Mouse (Mus musculus) liver, embryonic 15.5 days (tissue): ENCODE data around the gene Agap1. TPM values are rescaled to one million over a fixed set of nuclear protein-coding genes. Genes with fewer than 3 reads are reported as not detected.
A peak's percentile ranks its signal among the peaks of the same experiment; 100 is the strongest.

Experiments used
- ATAC-seq: fragments of 200-750 bp; cut with Nextera tagmentation; 2 replicates; pipeline ENCODE4 v1.8.0; 2017; ENCODE audit warnings: moderate number of reproducible peaks, mild to moderate bottlenecking, moderate library complexity; ENCODE audit not compliant: insufficient read depth
- H3K27ac ChIP-seq: fragments of 300-500 bp; sonication (generic); replicated peaks from 2 replicates; pipeline ENCODE4 v1.5.1; 2015; ENCODE audit warnings: mild to moderate bottlenecking, inconsistent platforms
- H3K27me3 ChIP-seq: fragments of 300-500 bp; sonication (generic); 2 replicates; pipeline ENCODE4 v1.6.1; 2015; ENCODE audit warnings: mild to moderate bottlenecking, inconsistent platforms
- H3K36me3 ChIP-seq: fragments of 300-500 bp; sonication (generic); replicated peaks from 2 replicates; pipeline ENCODE4 v1.6.1; 2015; ENCODE audit warnings: moderate library complexity, mild to moderate bottlenecking, inconsistent platforms
- H3K4me1 ChIP-seq: fragments of 300-500 bp; sonication (generic); replicated peaks from 2 replicates; pipeline ENCODE4 v1.6.1; 2015; ENCODE audit warnings: inconsistent platforms
- H3K4me2 ChIP-seq: fragments of 300-500 bp; sonication (generic); 2 replicates; pipeline ENCODE4 v1.6.1; 2015; ENCODE audit warnings: moderate library complexity, mild to moderate bottlenecking, inconsistent platforms
- H3K4me3 ChIP-seq: fragments of 300-500 bp; sonication (generic); replicated peaks from 2 replicates; pipeline ENCODE4 v1.5.1; 2015; ENCODE audit warnings: mild to moderate bottlenecking, inconsistent platforms
- H3K9ac ChIP-seq: fragments of 300-500 bp; sonication (generic); 2 replicates; pipeline ENCODE4 v1.6.1; 2015; ENCODE audit warnings: moderate library complexity, mild to moderate bottlenecking, inconsistent platforms
- H3K9me3 ChIP-seq: fragments of 300-500 bp; sonication (generic); replicated peaks from 2 replicates; pipeline ENCODE4 v1.6.1; 2016; ENCODE audit warnings: inconsistent platforms
- WGBS: fragments of 180-500 bp; shearing (Covaris S2); methylation state at CpG from one replicate; pipeline ENCODE4 v1.1.7; 2015; ENCODE audit warnings: mixed read lengths; ENCODE audit not compliant: insufficient replicate concordance; 5-methylcytosine and 5-hydroxymethylcytosine counted together
- polyA plus RNA-seq: library from polyadenylated mRNA; unstranded; fragments of >200 nt; fragmentation: Nextera tagmentation; extraction: Ambion mirVana; gene quantifications from 2 replicates; pipeline ENCODE4 v1.2.1, GENCODE M21; 2015

Agap1 gene
- polyA plus RNA-seq, 1 experiment from 2014 or later: 1.3 TPM

DNA sequence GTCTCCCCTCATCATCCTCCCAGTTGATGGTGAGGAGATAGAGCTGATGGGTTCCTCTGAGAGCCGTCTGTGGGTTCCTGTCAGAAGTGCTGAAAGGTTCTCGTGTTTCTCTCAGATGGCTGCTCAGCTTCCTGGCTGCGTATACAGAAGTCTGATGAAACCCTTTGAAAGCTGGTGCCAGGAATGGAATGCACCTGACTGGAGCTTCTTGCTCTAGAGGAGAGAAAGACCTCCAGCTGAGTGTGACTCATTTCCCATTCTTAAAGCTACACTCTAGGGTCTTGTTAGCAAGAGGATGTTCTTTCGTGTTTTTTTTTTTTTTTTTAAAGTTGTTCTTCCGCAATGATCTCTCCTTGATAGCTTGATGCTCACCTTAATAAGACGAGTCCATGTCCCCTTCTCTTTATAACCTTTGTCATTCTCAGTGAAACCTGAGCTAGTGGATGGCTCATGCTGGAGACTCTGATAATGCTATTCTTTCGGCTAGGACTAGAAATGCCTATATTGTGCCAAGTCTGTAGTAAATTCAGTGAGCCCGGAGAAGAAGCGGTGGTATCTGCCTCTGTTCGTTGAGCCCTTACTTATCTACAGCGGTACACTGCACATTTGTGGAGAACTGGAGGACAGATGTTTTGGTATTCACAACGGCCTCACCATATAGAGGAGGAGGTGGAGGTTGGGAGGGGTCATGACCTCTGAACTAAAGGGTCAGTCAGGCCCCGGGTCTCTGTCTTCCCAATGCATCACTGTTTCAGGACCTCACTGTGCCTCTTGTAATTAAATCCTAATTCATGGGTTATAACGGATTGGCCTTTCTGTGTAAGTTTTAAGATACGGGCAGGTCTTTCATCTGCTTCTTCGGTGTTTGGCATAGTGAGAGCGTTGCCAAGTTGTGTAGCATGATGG is 2.8 kb downstream of the Agap1 start:
- H3K36me3 ChIP-seq: no peaks in the 10 kb centered on the region
- H3K27ac ChIP-seq: no peak overlapping the region
- H3K4me1 ChIP-seq: peaks cover 19% of the 10 kb centered on the region
- H3K9ac ChIP-seq: no peak overlapping the region
- WGBS: 55% methylated on average over 17 of the region's 17 CpGs
- no peaks in the 10 kb centered on the region for H3K9me3 ChIP-seq
- ATAC-seq: no peak
- H3K4me3 ChIP-seq: no peak overlapping the region
- H3K4me2 ChIP-seq: 0 out of 2 replicates have a peak overlapping the region, but pooled peaks have one; percentile 78
- peaks cover 48% of the 10 kb centered on the region for H3K27me3 ChIP-seq

DNA sequence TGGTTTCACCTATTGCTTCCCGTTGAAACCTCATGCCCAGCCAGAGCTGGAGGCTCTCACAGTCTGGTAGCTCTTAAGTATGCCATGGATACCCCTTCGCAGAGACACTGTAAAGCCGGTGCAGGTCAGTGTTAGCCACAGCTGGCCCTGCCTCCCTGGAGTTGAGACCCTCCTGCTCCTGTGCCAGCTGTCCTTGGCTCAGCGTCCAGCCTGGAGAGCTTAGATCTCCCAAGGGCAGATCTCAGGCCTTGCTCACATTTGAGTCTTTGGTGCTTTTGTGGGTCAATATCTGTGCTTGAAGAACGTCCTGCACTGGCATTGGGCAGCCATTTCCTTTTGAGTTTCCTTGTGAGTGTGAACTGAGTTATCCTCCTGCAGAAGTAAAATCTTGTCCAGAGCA is 7.3 kb downstream of the Agap1 start:
- no peak for ATAC-seq
- Histone ChIP-seq H3K27me3 (0 out of 2 replicates have a peak, but pooled peaks cover 3% of the 10 kb centered on the region), H3K27ac (no peak overlapping the region), H3K36me3 (no peaks in the 10 kb centered on the region), H3K4me3 (no peak overlapping the region), H3K4me1 (peaks cover 22% of the 10 kb centered on the region), H3K4me2 (no peak overlapping the region), H3K9me3 (no peaks in the 10 kb centered on the region), H3K9ac (no peak overlapping the region)
- WGBS: 60% methylated on average over 5 of the region's 5 CpGs

DNA sequence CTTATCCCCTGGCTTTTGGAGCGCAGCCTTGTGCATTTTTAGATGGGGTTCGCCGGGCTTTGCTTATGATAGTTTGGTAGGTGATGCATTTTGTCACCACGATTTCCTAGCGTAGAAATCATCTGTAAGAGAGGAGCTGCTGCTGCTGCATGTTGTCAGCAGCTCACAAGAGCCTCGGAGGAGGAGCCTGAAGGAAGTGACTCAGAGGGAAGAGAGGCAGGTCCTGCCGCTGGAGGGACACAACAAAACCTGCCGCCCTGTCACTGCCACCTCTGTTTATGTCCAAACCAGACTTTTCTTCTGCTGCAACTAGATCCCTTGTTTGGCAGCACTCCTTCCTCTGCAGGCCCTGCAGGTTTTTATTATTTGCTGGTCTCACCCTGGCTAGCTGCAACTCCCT is 8.5 kb downstream of the Agap1 start:
- H3K9ac ChIP-seq: no peak overlapping the region
- no peak overlapping the region for H3K4me3 ChIP-seq
- no peaks in the 10 kb centered on the region for H3K9me3 ChIP-seq
- 15% methylated on average over 8 of the region's 8 CpGs for whole genome bisulfite sequencing
- peaks cover 31% of the 10 kb centered on the region for H3K4me1 ChIP-seq
- H3K4me2 ChIP-seq: no peak overlapping the region
- no peaks in the 10 kb centered on the region for H3K36me3 ChIP-seq
- H3K27ac ChIP-seq: no peak overlapping the region
- H3K27me3 ChIP-seq: no peaks in the 10 kb centered on the region
- no peak for ATAC-seq

DNA sequence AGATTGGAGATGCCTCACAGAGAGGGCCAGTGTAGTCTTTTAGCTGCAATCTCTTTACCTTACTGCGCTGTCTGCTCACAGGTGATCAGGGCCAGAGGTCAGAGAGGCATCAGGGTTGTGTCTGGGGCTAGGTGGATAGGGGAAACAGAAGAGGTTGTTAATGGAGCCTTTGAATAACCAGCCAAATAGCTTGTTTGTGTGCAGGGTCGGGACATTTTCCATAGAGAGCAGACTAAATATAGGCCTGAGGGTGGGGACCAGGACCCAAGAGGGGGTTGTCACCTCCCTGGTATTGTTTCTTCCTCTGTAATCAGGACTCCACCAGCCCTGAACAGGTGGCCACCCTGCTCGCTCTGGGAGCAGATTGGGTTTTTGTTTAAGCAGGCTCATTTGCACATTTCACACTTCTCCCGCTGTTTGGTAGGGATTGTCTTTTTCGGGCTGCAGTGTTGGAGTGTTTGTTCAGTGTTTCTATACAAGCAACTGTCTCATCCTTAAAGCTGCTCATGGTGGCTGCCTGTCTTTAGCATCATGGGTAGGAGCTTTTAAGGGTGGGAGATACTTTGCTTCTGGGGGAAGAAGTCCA is 10.9 kb downstream of the Agap1 start:
- WGBS: 53% methylated on average over 5 of the region's 5 CpGs
- Histone ChIP-seq H3K36me3 (no peaks in the 10 kb centered on the region), H3K4me3 (no peak overlapping the region), H3K27ac (no peak overlapping the region), H3K9me3 (no peaks in the 10 kb centered on the region), H3K4me2 (no peak overlapping the region), H3K27me3 (no peaks in the 10 kb centered on the region), H3K4me1 (peaks cover 44% of the 10 kb centered on the region), H3K9ac (no peak overlapping the region)
- ATAC-seq: no peak

DNA sequence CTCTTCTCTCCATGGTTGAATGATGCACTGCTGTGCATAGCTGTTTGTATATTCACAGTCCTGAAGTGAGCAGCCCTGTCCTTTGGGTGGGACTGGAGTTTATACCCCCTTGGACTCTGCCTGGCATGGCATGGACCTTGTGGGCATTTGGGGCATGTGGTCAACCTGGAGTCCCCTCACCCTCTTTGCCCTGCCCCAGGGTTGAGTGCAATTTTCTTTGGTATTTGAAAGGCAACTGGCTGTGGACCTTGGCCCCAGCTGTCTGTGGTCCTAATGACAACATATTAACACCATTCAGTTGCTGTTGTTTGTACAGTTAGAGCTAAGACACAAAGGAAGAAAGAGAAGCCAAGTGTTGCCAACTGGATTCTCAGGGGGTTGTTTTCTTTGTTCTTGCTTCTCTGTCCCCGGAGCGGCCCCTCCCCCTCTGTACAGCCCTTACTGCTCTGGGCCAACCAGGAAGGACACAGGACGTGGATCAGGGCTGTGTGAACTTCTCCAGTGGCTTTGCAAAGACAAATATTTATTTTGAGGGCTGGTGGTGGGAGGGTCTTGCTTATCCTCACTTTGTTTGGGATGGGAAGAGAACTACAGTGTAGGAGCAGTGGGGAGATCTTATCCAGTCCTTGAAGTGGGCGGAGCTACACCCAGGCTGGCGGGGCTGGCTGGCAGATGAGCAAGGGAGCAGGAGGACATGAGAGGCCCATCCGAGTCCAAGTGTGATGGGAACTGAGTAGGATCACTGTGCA is 12.9 kb downstream of the Agap1 start:
- Histone ChIP-seq H3K9ac (no peak overlapping the region), H3K36me3 (no peaks in the 10 kb centered on the region), H3K27ac (peak overlapping the region; percentile 59), H3K27me3 (no peaks in the 10 kb centered on the region), H3K4me3 (no peak overlapping the region), H3K4me2 (peak overlapping the region; percentile 23), H3K9me3 (no peaks in the 10 kb centered on the region), H3K4me1 (peaks cover 44% of the 10 kb centered on the region)
- 26% methylated on average over 6 of the region's 6 CpGs for WGBS
- ATAC-seq: peak; percentile 80

DNA sequence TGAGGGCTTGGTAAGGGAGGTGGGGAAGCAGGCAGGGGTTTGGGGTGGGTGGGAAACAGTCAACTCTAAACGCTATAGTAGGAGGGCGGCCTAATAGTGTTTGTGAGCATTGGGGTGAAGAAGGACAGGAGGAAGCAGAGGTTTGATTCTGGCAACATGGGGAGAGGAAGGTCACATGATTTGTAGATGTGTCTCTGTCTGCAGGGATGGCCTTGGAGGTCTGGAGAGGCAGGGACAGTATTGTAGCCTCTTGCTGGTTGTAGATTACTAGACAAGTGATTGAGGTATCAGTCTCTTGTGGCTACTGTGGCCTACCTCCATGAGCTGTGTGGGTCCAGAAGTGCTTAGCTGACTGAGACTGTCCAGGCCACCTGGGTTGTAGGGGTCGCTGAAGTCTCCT is 13.5 kb downstream of the Agap1 start:
- Histone ChIP-seq H3K27ac (peak overlapping the region; percentile 29; the same call in 1 of the 2 replicates), H3K4me3 (no peak overlapping the region), H3K9me3 (no peaks in the 10 kb centered on the region), H3K9ac (no peak overlapping the region), H3K4me1 (peaks cover 44% of the 10 kb centered on the region), H3K27me3 (no peaks in the 10 kb centered on the region), H3K4me2 (peak overlapping the region; percentile 23), H3K36me3 (no peaks in the 10 kb centered on the region)
- 0 out of 2 replicates have a peak, but pooled peaks have one; percentile 4 for ATAC-seq
- 51% methylated on average over 3 of the region's 3 CpGs for WGBS

DNA sequence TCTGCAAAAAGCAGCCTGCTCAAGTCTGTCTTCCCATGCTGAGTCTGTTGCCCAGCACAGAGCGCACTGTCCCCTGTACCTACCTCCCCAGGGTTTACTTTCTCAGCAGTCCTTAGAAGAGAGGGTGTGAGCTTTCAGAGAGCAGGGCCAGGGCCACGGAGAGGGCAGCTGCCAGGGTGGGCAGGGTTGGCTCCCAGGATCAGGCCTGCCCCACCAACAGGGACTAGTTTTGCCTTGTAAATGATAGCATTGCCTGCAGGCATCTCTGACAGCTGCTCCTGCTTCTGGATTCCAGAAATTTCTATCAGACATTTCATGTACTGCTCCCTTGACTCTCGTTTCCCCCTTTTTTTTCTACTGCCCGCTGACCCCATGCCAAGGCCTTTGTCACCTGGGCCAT is 16.8 kb downstream of the Agap1 start:
- no peak overlapping the region for H3K9ac ChIP-seq
- H3K4me1 ChIP-seq: peaks cover 35% of the 10 kb centered on the region
- no peak for ATAC-seq
- no peaks in the 10 kb centered on the region for H3K36me3 ChIP-seq
- no peak overlapping the region for H3K27ac ChIP-seq
- H3K4me3 ChIP-seq: no peak overlapping the region
- 64% methylated on average over 4 of the region's 4 CpGs for WGBS
- no peak overlapping the region for H3K4me2 ChIP-seq
- no peaks in the 10 kb centered on the region for H3K27me3 ChIP-seq
- H3K9me3 ChIP-seq: no peaks in the 10 kb centered on the region

DNA sequence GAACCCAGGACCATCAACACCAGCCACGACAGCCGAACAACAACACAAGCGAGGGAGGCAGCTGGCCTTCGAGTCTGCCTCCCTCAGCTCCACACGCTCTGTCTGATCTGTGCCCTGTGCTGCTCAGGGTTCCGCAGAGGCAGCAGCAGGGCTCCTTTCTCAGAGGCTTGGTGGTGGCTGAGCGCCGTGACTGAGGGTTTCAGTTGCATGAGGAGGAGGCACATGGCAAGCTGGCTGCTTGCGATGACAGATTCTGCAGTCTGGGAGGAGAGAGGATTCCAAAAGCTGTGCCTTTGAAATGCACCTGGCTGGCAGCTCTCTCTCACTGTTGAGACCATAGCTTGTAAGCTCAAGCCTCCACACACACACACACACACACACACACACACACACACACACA is 17.3 kb downstream of the Agap1 start:
- Histone ChIP-seq H3K4me1 (peaks cover 31% of the 10 kb centered on the region), H3K9me3 (no peaks in the 10 kb centered on the region), H3K4me3 (no peak overlapping the region), H3K4me2 (no peak overlapping the region), H3K9ac (no peak overlapping the region), H3K36me3 (no peaks in the 10 kb centered on the region), H3K27me3 (no peaks in the 10 kb centered on the region), H3K27ac (no peak overlapping the region)
- 71% methylated on average over 9 of the region's 9 CpGs for WGBS
- no peak for ATAC-seq

DNA sequence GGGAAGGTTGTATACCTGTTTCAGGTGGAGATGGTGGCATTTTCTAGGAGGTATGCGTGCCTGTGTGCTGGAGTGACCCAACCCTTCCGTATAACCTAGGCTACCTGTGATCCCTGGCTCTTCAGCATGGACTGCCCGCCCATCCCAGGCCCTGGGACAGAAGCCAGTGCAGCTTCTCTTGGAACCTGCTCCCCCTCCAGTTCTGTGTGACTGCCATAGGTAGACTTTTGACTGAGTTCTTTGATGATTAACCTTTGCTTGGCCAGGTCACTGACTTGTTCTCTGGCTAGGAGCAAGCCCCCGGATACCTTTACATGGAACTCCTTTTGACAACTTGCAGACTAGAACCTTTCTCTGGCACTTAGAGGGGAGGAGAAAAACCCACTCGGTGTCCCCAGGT is 19.3 kb downstream of the Agap1 start:
- Histone ChIP-seq H3K27ac (0 out of 2 replicates have a peak overlapping the region, but pooled peaks have one; percentile 19), H3K27me3 (no peaks in the 10 kb centered on the region), H3K4me1 (peaks cover 12% of the 10 kb centered on the region), H3K36me3 (no peaks in the 10 kb centered on the region), H3K9ac (no peak overlapping the region), H3K4me2 (no peak overlapping the region), H3K4me3 (no peak overlapping the region), H3K9me3 (no peaks in the 10 kb centered on the region)
- peak; percentile 69 for ATAC-seq
- 55% methylated on average over 5 of the region's 5 CpGs for WGBS

DNA sequence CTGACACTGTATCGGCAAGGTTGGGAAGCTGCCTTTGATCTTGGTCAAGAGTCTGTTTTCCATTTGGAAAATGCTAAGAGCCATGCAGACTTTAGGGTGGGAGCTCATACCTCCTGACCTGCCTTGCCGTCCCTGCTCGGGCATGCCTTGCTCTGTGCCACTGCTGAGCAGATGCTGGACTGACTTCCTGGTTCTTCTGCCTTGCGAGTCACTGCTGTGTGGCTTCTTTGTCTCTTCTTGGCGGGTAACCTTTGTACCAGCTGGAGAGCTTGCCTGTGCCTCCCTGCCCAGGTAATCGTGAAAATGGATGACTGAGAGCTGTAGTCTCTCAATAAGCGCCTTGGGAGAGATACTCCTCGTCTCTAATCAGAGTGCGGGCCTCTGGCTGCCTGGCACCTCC is 20.2 kb downstream of the Agap1 start:
- H3K4me1 ChIP-seq: peaks cover 7% of the 10 kb centered on the region
- no peak overlapping the region for H3K4me3 ChIP-seq
- no peaks in the 10 kb centered on the region for H3K9me3 ChIP-seq
- WGBS: 59% methylated on average over 9 of the region's 9 CpGs
- H3K27me3 ChIP-seq: no peaks in the 10 kb centered on the region
- no peak overlapping the region for H3K4me2 ChIP-seq
- no peak for ATAC-seq
- no peaks in the 10 kb centered on the region for H3K36me3 ChIP-seq
- no peak overlapping the region for H3K9ac ChIP-seq
- no peak overlapping the region for H3K27ac ChIP-seq

DNA sequence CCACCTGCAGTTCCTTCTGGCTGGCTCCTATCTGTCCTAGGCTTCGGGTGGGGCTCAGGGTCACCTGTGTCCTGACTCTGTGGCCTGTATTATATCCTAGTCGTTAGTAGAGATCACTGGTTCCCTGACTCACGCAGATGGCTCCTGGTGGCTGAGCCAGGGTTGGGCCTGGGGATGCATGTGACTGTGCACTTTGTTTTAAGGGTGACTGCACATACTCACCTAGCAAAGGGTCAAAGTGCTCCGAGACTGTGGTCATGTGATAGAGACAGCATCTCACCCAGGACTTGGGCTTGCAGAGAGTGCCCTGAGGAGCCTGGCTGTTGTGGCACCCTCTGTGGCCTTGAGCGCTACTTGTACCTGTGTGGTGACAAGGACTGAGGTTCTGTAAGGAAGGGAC is 22.4 kb downstream of the Agap1 start:
- no peak for ATAC-seq
- no peak overlapping the region for H3K27ac ChIP-seq
- no peaks in the 10 kb centered on the region for H3K36me3 ChIP-seq
- H3K27me3 ChIP-seq: no peaks in the 10 kb centered on the region
- no peak overlapping the region for H3K4me2 ChIP-seq
- no peak overlapping the region for H3K9ac ChIP-seq
- H3K4me3 ChIP-seq: no peak overlapping the region
- 68% methylated on average over 5 of the region's 5 CpGs for WGBS
- peaks cover 11% of the 10 kb centered on the region for H3K4me1 ChIP-seq
- no peaks in the 10 kb centered on the region for H3K9me3 ChIP-seq
